Mouse (Mus musculus) heart, adult 2 months (tissue): ENCODE measurements around the gene Fam189a1.

Experiments
- CTCF ChIP-seq: fragments of 200-600 bp; IDR thresholded peaks from 2 replicates; pipeline ENCODE4 v1.8.1; 2022; ENCODE audit warnings: antibody characterized with exemption, mild to moderate bottlenecking, moderate library complexity
- POLR2A ChIP-seq: fragments of 200-500 bp; IDR thresholded peaks from 2 replicates; pipeline ENCODE4 v1.6.1; 2011; ENCODE audit warnings: mild to moderate bottlenecking, low read depth, low read length, control low read depth; ENCODE audit not compliant: insufficient read depth

- TF ChIP-seq CTCF = no peak
- TF ChIP-seq POLR2A = no peak
These were observed 249.4 kb downstream of the Fam189a1 start for GRCm38 (mm10) chr7:64906955-64907354.
